Mouse (Mus musculus) MEL (cell line): ENCODE measurements around the gene Cyfip2.

Experiments used
- EP300 ChIP-seq, 2 experiments: IDR thresholded peaks; 2 replicates each; pipeline ENCODE4 v1.6.1; 2011; ENCODE audit warnings: improper control_type of control experiment in 2 of 2, low read length in 2 of 2, low read depth in 1 of 2, mild to moderate bottlenecking in 1 of 2
- MAX ChIP-seq: IDR thresholded peaks from 2 replicates; pipeline ENCODE4 v1.6.1; 2011; ENCODE audit warnings: low read length, improper control_type of control experiment

DNA sequence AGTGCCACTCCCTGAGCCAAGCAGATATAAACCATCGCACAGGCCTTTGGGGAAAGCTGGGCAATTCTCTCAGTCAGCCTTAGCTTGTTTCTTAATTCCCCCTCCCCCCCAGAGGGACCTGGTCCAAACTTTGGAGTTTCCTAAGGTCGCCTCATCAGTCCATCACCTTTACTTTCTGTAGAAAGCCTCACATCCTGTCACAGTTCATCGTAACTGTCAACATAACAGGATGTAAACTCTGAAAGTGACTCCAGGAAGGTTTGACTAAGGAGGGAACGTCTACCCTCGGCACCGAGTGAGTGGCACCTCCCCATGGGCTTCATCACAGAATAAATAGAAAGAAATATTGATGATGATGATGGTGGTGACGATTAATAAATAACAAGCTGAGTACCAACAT lies 4.9 kb downstream of the Cyfip2 start:
- no peak for TF ChIP-seq MAX
- TF ChIP-seq EP300 (IDR thresholded peaks at IDR 0.05; ENCODE audit: low read depth in 1 of 2, low read length in 2 of 2): no peak
